In genomic region chr17:43754687-43755086, GRCm38 (mm10) we compare ENCODE assay signal across 17 mouse cellular contexts. TPM values are rescaled to one million over a fixed set of nuclear protein-coding genes. Genes with fewer than 3 reads are reported as not detected.
DNase-seq lines count a peak whose midpoint lies in the region; ATAC-seq and TF ChIP-seq lines count a peak whose summit lies in the region.
"Had no signal": no experiment of that assay in that cellular context is flagged by ENCODE, and none has a peak within 500 bp of the region (broad histone marks: within the 10 kb centered on the region; RNA-seq: fewer than 3 reads in every experiment).

No protein-coding gene starts in this region.

- no peaks in the 10 kb centered on the region for H3K79me2 ChIP-seq in heart, adult 2 months (replicated peaks; ENCODE audit: control insufficient read depth, insufficient read depth, low read length)

- H3K9me3 ChIP-seq in heart, postnatal 0 days (replicated peaks; ENCODE audit: control insufficient read depth, low read length): no peaks in the 10 kb centered on the region
- H3K9me3 ChIP-seq: hindbrain, embryonic 15.5 days; liver, embryonic 13.5 days; midbrain, embryonic 15.5 days; neural tube, embryonic 13.5 days had no signal

- TF ChIP-seq POLR2A in heart, adult 2 months (IDR thresholded peaks at IDR 0.05; ENCODE audit: insufficient read depth, low read depth, low read length): no peak

- 37% methylated on average over 5 of the region's 5 CpGs for WGBS in heart, postnatal 0 days
- WGBS in heart, adult 2 months: 36% methylated on average over 5 of the region's 5 CpGs

- ATAC-seq in heart, postnatal 0 days (ENCODE audit: insufficient read depth, low read depth): no peak
- ATAC-seq: forebrain, embryonic 16.5 days; midbrain, embryonic 15.5 days had no signal

- no peak overlapping the region for H3K4me3 ChIP-seq in heart, postnatal 0 days (ENCODE audit: low read depth, low read length)
- no peak overlapping the region for H3K4me3 ChIP-seq in heart, adult 2 months
- H3K4me3 ChIP-seq: hindbrain, embryonic 15.5 days; liver, embryonic 13.5 days; midbrain, embryonic 15.5 days; neural tube, embryonic 13.5 days had no signal

- intact Hi-C loops in heart, adult 2 months (cut with DNase I): loop anchor here (5.0 kb wide), 1 partner anchor 38 kb away; no protein-coding TSS in a partner anchor

- H3K4me2 ChIP-seq in heart, postnatal 0 days (ENCODE audit: low read depth, low read length): no peak overlapping the region
- H3K4me2 ChIP-seq: hindbrain, embryonic 15.5 days; liver, embryonic 13.5 days; midbrain, embryonic 15.5 days; neural tube, embryonic 13.5 days had no signal

- peaks cover 18% of the 10 kb centered on the region for H3K36me3 ChIP-seq in heart, postnatal 0 days (replicated peaks; ENCODE audit: control insufficient read depth, insufficient read depth, low read length)
- no peaks in the 10 kb centered on the region for H3K36me3 ChIP-seq in heart, adult 2 months (ENCODE audit: control insufficient read depth, insufficient read depth, low read length)
- H3K36me3 ChIP-seq: hindbrain, embryonic 15.5 days; liver, embryonic 13.5 days; midbrain, embryonic 15.5 days; neural tube, embryonic 13.5 days had no signal

- no peak for TF ChIP-seq CTCF in heart, postnatal 0 days (IDR thresholded peaks at IDR 0.05; ENCODE audit: low read depth)
- no peak for TF ChIP-seq CTCF in heart, adult 2 months (IDR thresholded peaks at IDR 0.05)

- TF ChIP-seq EP300 in heart, postnatal 0 days (IDR thresholded peaks at IDR 0.05; ENCODE audit: low read depth): no peak
- TF ChIP-seq EP300 in heart, adult 2 months (IDR thresholded peaks at IDR 0.05; ENCODE audit: insufficient read depth, low read depth, low read length): no peak

- peak; percentile 33 for DNase-seq in embryo, embryonic 10 days (ENCODE audit: low spot score)
- no peak for DNase-seq in embryo, embryonic 9.5 days (ENCODE audit: extremely low spot score)
- peak; percentile 30 for DNase-seq in heart, postnatal 0 days (ENCODE audit: low spot score)
- no peak for DNase-seq in heart, adult 2 months
- DNase-seq in lung, postnatal 10 days: peak; percentile 19
- no peak for DNase-seq in lung, postnatal 4 days
- peak; percentile 78 for DNase-seq in skeletal muscle tissue, adult 2 months (ENCODE audit: low read depth, low spot score)
- no peak for DNase-seq in thymus, postnatal 25 days
- DNase-seq: adrenal gland, postnatal 25 days; cerebellum, postnatal 25 days; kidney, postnatal 25 days; liver, embryonic 13.5 days had no signal

- H3K27ac ChIP-seq in heart, postnatal 0 days (ENCODE audit: low read depth): no peak overlapping the region
- no peak overlapping the region for H3K27ac ChIP-seq in heart, adult 2 months
- H3K27ac ChIP-seq: hindbrain, embryonic 15.5 days; liver, embryonic 13.5 days; macrophage; midbrain, embryonic 15.5 days; neural tube, embryonic 13.5 days had no signal

- peaks cover 7% of the 10 kb centered on the region; the same call in 1 of the 2 replicates for H3K4me1 ChIP-seq in heart, postnatal 0 days (ENCODE audit: control insufficient read depth, insufficient read depth)
- peaks cover 5% of the 10 kb centered on the region for H3K4me1 ChIP-seq in heart, adult 2 months (ENCODE audit: control insufficient read depth, insufficient read depth, low read length)
- H3K4me1 ChIP-seq: hindbrain, embryonic 15.5 days; liver, embryonic 13.5 days; midbrain, embryonic 15.5 days; neural tube, embryonic 13.5 days had no signal

- no peaks in the 10 kb centered on the region for H3K27me3 ChIP-seq in heart, postnatal 0 days (ENCODE audit: control insufficient read depth, insufficient read depth, low read length)
- H3K27me3 ChIP-seq in heart, adult 2 months (ENCODE audit: control insufficient read depth, insufficient read depth, low read length): no peaks in the 10 kb centered on the region
- H3K27me3 ChIP-seq: hindbrain, embryonic 15.5 days; liver, embryonic 13.5 days; midbrain, embryonic 15.5 days; neural tube, embryonic 13.5 days had no signal

- no peak overlapping the region for H3K9ac ChIP-seq in heart, postnatal 0 days (replicated peaks; ENCODE audit: low read depth, low read length)
- no peak overlapping the region for H3K9ac ChIP-seq in heart, adult 2 months (ENCODE audit: low read depth, low read length)
- H3K9ac ChIP-seq: hindbrain, embryonic 15.5 days; liver, embryonic 13.5 days; midbrain, embryonic 15.5 days; neural tube, embryonic 13.5 days had no signal

RNA-seq across cellular contexts. Expression of gene Rcan2, which starts 46.5 kb away (rescaled TPM):
- 125 and 167 TPM in 2 replicates for total RNA-seq in heart, postnatal 0 days (2014; rRNA removed; ENCODE audit: low replicate concordance)
- polyA plus RNA-seq in heart, postnatal 0 days (2015; fragmentation: Nextera tagmentation; extraction: Ambion mirVana): 83.8 and 94.3 TPM in 2 replicates
- total RNA-seq in heart, adult 2 months (2021): 100 to 1,000 TPM; 382 to 439 TPM
- 195 and 279 TPM in 2 replicates for polyA plus RNA-seq in heart, adult 2 months (2012; rRNA removed)
- polyA plus RNA-seq: macrophage had no signal

Comparison
In these comparisons a context has a peak if more than half of its experiments do, and no peak if none do; other contexts are left out.
1. DNase-seq: peak in embryo, embryonic 10 days (single experiment), heart, postnatal 0 days (single experiment), lung, postnatal 10 days (single experiment) and skeletal muscle tissue, adult 2 months (single experiment); none in embryo, embryonic 9.5 days (single experiment), heart, adult 2 months (0 of 2), lung, postnatal 4 days (0 of 2) and thymus, postnatal 25 days (single experiment).